1 mouse cellular context compared by ENCODE assay signal in the genomic region with DNA sequence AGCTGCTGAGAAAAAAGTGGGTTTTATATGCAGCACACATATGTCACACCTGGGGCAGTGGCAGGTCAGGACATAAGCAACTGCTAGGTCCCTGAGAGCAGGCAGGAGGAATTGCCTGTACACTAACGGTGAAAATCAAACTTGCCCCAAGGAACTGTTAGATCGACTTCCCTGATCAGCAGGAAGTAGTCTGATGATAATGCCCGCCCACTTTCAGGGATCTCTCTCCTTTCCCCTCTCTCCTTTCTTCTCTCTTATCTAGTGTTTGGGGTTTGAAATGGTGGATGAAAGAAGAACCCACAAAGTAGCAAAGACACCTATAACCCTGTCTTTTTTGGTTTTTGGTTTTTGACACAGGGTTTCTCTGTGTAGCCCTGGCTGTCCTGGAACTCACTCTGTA.
TF ChIP-seq lines count a peak whose summit lies in the region.

No protein-coding gene starts in this region.

TF ChIP-seq in MEL, 35 proteins besides CTCF, POLR2A, EP300 and RAD21 (continued from another document):
- TF ChIP-seq TCF12 (IDR thresholded peaks at IDR 0.05; ENCODE audit: low read depth, low read length) (0 out of 2 replicates have a peak, but pooled peaks have one; percentile 11), MAFK (IDR thresholded peaks at IDR 0.05; ENCODE audit: borderline replicate concordance, low read depth, low read length) (no peak), MAZ (IDR thresholded peaks at IDR 0.05; ENCODE audit: low read depth, low read length) (0 out of 2 replicates have a peak, but pooled peaks have one; percentile 54), SIN3A (IDR thresholded peaks at IDR 0.05; ENCODE audit: low read length) (no peak), MYB (IDR thresholded peaks at IDR 0.05; ENCODE audit: low read depth, low read length) (peak; percentile 56; the same call in 1 of the 2 replicates), ZNF384 (IDR thresholded peaks at IDR 0.05; ENCODE audit: low read depth, low read length) (no peak), TBP (IDR thresholded peaks at IDR 0.05; ENCODE audit: low read depth, low read length) (0 out of 2 replicates have a peak, but pooled peaks have one; percentile 36)
TF ChIP-seq in MEL: peak in this region for 9.
